Mouse (Mus musculus) ES-E14 (cell line): ENCODE results near the gene Nfyb. TPM values are rescaled to one million over a fixed set of nuclear protein-coding genes. Genes with fewer than 3 reads are reported as not detected.
A peak's percentile ranks its signal among the peaks of the same experiment; 100 is the strongest.

Source experiments
- DNase-seq: peaks from one replicate; pipeline ENCODE4 v3.0.0-alpha.2; 2013; ENCODE audit warnings: low read depth, low spot score
- H3K27ac ChIP-seq: 2 replicates; pipeline ENCODE4 v1.5.1; 2012; ENCODE audit warnings: low read depth, mild to moderate bottlenecking, low read length, moderate library complexity, mixed read lengths; ENCODE audit not compliant: poor library complexity, insufficient read depth, severe bottlenecking
- H3K36me3 ChIP-seq: 2 replicates; pipeline ENCODE4 v1.6.1; 2012; ENCODE audit warnings: mild to moderate bottlenecking, low read length, moderate library complexity, mixed read lengths; ENCODE audit not compliant: control insufficient read depth, poor library complexity, insufficient read depth, severe bottlenecking
- H3K4me1 ChIP-seq, 2 experiments: fragments of 150-350 bp in 1 of 2; sonication (generic) in 1 of 2; 2 replicates each; pipeline ENCODE4 v1.6.1; 2012; ENCODE audit warnings: low read length in 2 of 2, mild to moderate bottlenecking in 1 of 2, mixed read lengths in 1 of 2; ENCODE audit not compliant: control insufficient read depth in 2 of 2, insufficient read depth in 2 of 2, poor library complexity in 1 of 2
- H3K4me3 ChIP-seq, 2 experiments: fragments of 150-350 bp in 1 of 2; sonication (generic) in 1 of 2; 2 replicates each; pipeline ENCODE4 v1.5.1; 2012; ENCODE audit warnings: low read length in 2 of 2, low read depth in 1 of 2, mild to moderate bottlenecking in 1 of 2, mixed read lengths in 1 of 2; ENCODE audit not compliant: insufficient read depth in 1 of 2, poor library complexity in 1 of 2, severe bottlenecking in 1 of 2
- H3K9ac ChIP-seq: 2 replicates; pipeline ENCODE4 v1.6.1; 2012; ENCODE audit warnings: low read depth, mild to moderate bottlenecking, low read length, mixed read lengths; ENCODE audit not compliant: poor library complexity, insufficient read depth, severe bottlenecking
- H3K9me3 ChIP-seq: fragments of 150-350 bp; sonication (generic); 2 replicates; pipeline ENCODE4 v1.6.1; 2012; ENCODE audit warnings: low read depth, mild to moderate bottlenecking, low read length; ENCODE audit not compliant: control insufficient read depth, insufficient read depth
- CHD2 ChIP-seq: IDR thresholded peaks from 2 replicates; pipeline ENCODE4 v1.6.1; 2014; ENCODE audit warnings: mild to moderate bottlenecking, low read depth, low read length, inconsistent platforms
- HCFC1 ChIP-seq: IDR thresholded peaks from 2 replicates; pipeline ENCODE4 v1.6.1; 2012; ENCODE audit warnings: low read length, inconsistent platforms, borderline replicate concordance; ENCODE audit not compliant: insufficient read depth
- MAFK ChIP-seq: IDR thresholded peaks from 2 replicates; pipeline ENCODE4 v1.6.1; 2014; ENCODE audit warnings: mild to moderate bottlenecking, low read depth, low read length, inconsistent platforms; ENCODE audit not compliant: insufficient read depth
- ZC3H11A ChIP-seq: IDR thresholded peaks from 2 replicates; pipeline ENCODE4 v1.6.1; 2012; ENCODE audit warnings: low read depth, mild to moderate bottlenecking, inconsistent platforms, low read length, borderline replicate concordance
- ZNF384 ChIP-seq: IDR thresholded peaks from 2 replicates; pipeline ENCODE4 v1.6.1; 2012; ENCODE audit warnings: low read depth, low read length, inconsistent platforms
- in situ Hi-C, 2 experiments: fragments of 600-800 bp; cut with MboI; formaldehyde crosslinking; loops; one replicate each; pipeline ENCODE4 v1.15.1; 2025; ENCODE audit warnings: low sequenced_read_pairs in 2 of 2, inconsistent platforms in 1 of 2; ENCODE audit not compliant: unreplicated experiment in 2 of 2
- total RNA-seq: library from RNA; depleted of rRNA; stranded (reverse); fragments of 300-350 nt; gene quantifications from 2 replicates; pipeline ENCODE4 v1.2.3, GENCODE M21; 2012

The Nfyb gene
- total RNA-seq, 1 experiment, result 46.9 TPM

DNA sequence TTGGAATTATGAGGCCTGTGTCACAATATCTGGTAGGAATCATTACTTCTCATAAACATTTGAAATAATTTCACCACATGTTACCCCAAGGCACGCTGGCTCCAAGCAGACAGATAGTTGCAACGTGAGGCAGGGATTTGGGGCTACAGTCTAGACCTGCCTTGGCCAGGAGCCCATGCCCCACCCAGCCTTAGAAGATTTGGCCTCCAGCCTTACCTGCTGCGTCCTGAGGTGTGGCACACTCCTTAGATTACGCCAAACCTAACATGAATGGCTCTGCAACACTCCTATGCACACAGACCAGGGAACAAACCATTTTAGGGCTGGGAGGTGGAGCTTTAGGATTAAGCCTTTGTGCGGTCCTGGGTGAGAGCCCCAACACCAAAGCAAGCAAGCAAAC lies 36.1 kb upstream of the Nfyb start:
- TF ChIP-seq HCFC1, result no peak
- Histone ChIP-seq H3K4me1 (peaks cover 0 to 16% of the 10 kb centered on the region in 2 experiments; a peak in 3 of 4 replicates), H3K36me3 (no peaks in the 10 kb centered on the region), H3K9me3 (no peaks in the 10 kb centered on the region), H3K9ac (no peak overlapping the region), H3K4me3 (no peak overlapping the region), H3K27ac (no peak overlapping the region)
- no peak for DNase-seq
- in situ Hi-C loops, result no loop called here

DNA sequence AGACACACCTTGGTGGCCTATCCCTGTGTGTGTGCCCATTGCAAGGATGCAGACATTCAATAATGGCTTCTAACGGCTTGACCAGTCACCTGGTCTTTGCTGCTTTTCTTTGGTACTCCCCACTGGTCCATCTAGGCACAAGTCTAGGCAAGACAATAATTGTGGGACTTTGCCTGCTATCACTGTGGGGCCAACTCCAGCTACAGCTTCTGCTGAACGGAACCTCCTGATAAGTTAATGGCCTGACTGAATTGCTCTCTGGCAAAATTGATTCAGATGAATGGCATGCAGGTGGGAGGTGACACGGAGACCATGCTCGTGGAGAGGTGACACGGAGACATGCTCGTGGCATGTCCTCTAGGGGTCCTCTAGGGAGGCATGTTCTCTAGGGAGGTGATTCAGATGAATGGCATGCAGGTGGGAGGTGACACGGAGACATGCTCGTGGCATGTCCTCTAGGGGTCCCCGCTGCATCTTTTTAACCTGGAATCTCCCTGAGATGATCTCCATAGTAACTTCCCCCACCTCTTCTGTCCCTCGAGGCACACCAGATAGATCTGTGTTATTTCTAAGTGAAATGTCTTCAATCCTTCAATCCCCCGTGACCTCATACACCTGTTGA lies 34.5 kb upstream of the Nfyb start:
- Histone ChIP-seq H3K36me3 (no peaks in the 10 kb centered on the region), H3K9ac (no peak overlapping the region), H3K27ac (peak overlapping the region; percentile 61), H3K9me3 (no peaks in the 10 kb centered on the region), H3K4me3 (no peak overlapping the region), H3K4me1 (peaks cover 0 to 15% of the 10 kb centered on the region in 2 experiments; a peak in 3 of 4 replicates)
- TF ChIP-seq MAFK (no peak), ZC3H11A (no peak), ZNF384 (no peak), CHD2 (no peak), HCFC1 (no peak)
- in situ Hi-C loops, result no loop called here
- DNase-seq, result no peak

DNA sequence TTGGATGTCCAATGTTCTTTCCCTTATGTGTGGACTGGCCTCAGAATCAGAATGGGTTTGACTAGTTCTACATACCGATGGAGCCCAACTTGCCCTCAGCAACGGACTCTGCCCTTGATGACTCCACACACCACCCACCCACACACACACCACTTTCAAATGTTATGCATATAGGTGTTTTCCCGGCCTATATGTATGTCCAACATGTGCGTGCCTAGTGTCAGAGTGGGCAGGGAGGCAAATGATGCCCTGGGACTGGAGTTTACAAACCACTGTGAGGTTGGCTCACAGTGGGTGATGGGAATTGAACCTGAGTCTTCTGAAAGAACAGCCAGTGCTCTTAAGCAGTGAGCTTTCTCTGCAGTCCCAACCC lies 33.2 kb upstream of the Nfyb start:
- H3K36me3 ChIP-seq, result no peaks in the 10 kb centered on the region
- in situ Hi-C loops, result no loop called here
- no peak for DNase-seq
- no peaks in the 10 kb centered on the region for H3K9me3 ChIP-seq
- H3K4me1 ChIP-seq, result peaks cover 0 to 15% of the 10 kb centered on the region in 2 experiments; a peak in 3 of 4 replicates
- TF ChIP-seq CHD2 (no peak), ZNF384 (no peak), HCFC1 (no peak), ZC3H11A (no peak), MAFK (no peak)
- H3K9ac ChIP-seq, result no peak overlapping the region
- H3K4me3 ChIP-seq, result no peak overlapping the region
- H3K27ac ChIP-seq, result no peak overlapping the region; the same call in 1 of the 2 replicates

DNA sequence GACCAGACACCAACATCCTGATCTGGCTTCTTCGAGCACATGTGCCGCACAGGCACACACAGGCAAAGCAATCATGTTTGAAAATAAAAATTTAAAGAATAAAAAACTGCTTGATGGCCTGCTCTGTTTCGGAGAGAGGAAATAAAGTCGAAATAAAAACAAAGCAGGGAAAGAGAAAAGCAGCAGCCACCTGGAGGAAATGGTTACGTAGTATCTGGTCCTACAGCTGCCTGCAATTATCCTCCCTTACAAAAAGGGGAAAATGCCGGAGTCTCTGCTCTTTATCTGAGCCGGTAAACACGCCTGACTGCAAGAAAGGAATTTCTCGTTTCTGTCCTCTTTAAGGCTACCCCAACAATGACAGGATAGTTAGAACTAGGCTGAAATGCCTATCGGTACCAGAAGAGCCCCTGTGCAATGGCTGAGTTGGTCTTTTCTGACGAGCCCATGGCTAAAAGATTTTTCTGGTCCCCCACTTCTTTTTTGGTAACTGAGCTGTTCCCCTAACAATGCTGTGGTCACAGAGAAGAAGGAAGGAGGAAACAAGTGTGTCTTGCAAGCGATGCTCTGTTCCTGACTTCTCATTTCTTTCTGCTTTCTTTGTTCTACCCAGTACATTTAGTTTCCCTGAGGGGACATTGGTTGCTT lies 32.7 kb upstream of the Nfyb start:
- Histone ChIP-seq H3K4me3 (no peak overlapping the region), H3K27ac (no peak overlapping the region; the same call in 1 of the 2 replicates), H3K9me3 (no peaks in the 10 kb centered on the region), H3K36me3 (no peaks in the 10 kb centered on the region), H3K4me1 (peaks cover 0 to 15% of the 10 kb centered on the region in 2 experiments; a peak in 3 of 4 replicates), H3K9ac (peak overlapping the region; percentile 5; the same call in 1 of the 2 replicates)
- no peak for DNase-seq
- TF ChIP-seq ZNF384, result no peak
- TF ChIP-seq CHD2, result no peak
- TF ChIP-seq ZC3H11A, result no peak
- TF ChIP-seq HCFC1, result no peak
- no peak for TF ChIP-seq MAFK
- in situ Hi-C loops, result no loop called here
